Mouse (Mus musculus) kidney, postnatal 4 days (tissue): Measurements from ENCODE around the gene Apba2.

Experiments
- DNase-seq, 2 experiments: peaks; one replicate each; pipeline ENCODE4 v3.0.0; 2021; ENCODE audit warnings: mixed read lengths in 2 of 2

The Apba2 gene

DNA sequence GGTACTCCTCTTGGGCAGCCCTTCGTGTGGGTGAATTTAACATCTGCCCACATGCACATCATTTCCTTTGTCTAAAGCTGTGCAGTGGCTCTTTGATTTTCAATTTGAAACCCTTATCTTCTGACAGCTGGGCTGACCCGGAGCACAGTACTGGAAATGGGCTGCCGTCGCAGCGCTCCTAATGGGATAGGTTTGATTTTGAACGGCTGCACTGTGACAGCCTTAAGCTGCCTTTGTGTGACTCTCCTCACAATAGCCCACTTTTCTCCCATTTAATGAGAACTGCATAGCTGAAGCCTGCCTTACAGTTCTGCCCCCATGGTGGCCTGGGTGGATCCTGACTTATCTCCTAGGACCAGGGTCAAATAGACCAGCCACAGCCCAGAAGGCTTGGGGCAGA is 31.9 kb downstream of the Apba2 start:
- no peak for DNase-seq

DNA sequence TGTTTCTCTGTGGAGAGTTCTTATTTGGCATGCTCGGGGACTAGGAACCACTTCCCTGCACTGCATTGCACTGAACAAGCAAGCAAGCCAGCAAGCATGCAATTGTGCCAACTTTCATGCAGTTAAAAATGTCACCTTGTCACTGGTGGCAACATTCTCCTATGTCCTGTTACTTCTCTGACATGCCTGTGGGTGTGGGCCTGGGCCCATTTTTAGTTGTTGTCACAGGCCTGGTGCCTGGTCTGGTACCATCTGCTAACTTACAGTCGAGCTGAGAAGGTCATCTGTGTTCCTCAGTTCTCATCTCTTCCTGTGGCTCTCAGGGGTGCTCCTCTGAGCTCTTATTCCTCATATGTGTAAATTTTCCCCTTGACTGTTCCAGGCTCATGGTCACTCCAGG is 33.8 kb downstream of the Apba2 start:
- no peak for DNase-seq

DNA sequence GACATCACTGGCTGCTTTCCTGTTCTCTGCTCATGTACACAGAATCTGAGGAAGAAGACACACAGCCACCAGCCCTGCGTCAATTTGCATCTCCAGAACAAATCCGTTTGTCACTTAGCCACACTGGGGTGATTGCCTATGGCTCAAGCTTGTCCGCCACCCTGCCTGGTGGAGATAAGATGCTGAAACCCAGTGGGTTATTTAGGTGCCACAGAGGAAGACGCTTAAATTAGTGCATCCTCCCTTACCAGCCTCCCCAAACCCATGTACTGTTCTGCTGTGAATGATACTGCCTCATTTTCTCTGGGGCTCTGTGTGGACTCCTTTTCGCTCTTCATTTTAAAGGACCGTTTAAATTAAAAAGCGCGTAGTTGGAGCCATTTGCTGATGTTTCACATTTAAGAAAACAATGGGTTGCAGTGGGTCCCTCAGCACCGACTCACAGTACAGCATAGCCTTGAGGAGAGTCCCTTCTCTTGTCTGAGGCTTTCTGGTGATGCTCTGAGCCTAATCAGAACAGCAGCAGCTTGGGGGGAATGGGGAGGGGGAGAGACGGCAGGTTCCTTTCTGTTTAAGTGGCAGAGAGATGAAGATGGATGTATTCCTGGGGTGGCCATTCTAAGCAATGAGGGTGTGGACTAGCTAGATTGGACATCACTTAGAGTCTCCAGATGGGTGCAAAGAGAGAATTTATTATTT is 38.1 kb downstream of the Apba2 start:
- DNase-seq = no peak

DNA sequence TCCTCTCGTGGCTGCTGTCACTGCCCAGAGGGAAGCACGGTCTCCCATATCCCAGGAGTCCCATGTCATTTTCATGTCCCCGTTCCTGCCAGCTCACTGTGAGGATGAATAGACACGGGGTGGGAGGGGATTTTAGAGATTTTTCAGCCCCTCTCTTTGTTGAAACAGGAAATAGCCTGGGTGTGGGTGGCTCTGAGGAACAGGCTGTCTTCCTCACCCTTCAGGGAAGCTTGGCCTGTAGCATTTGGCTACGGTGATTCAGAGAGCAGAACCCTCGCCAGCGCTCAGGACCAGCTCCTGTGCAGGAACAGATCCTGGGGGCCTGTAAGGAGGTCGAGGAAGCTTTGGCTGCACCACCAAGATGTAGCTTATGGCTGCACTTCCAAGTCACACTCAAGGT is 45.3 kb downstream of the Apba2 start:
- no peak for DNase-seq

DNA sequence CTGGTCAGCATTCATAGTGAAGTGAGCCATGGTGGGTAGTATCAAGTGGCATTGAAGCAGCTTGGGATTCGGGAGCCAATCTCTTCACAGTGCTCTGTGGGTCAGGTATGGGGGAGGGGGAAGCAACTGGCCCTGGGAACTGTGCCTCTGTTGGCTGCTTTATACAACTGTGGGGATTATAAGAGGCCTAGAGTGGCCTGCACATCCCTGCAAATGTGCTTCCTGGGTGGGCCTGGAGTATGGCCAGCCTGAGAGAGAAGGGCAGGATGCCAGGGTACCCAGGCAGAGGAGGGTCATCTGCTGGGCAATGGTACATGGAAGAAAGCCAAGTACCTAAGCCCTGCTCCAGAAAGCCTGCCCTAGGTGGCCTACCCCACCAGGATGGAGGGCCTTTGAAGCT is 49.4 kb downstream of the Apba2 start:
- no peak for DNase-seq

DNA sequence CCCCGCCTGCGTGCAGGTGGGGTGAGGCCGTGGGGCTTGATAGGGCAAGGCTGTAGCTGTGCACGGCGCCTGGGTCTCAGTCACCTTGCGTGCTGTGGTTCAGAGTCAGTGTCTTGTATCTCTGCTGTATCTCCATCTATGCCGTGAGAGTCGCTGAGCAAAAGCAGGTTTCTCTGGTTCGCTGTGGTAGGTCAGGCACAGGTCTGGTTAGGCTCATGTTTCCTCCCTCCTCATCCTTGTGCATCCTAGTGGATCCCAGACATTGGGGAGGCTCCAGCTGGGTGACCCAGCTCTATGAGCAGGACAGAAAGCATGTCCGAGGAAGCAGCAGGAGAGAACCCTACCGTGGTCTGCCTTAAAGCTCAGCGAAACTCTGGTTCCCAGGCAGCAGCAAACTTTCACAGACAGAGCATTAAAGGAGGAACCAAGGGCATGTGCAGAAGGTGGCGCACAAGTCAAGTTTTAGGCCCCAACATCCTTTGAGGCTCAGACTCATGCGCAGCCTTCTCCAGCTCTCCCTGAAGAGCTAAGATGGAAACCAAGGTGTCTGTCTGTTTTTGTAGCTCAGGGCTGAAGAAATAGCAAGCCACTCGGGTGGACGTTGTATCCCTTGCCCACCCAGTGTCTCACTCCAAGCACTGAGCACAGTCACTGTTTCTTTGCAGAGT is 51.2 kb downstream of the Apba2 start:
- peak in 1 of 2 experiments; percentile 19 for DNase-seq

DNA sequence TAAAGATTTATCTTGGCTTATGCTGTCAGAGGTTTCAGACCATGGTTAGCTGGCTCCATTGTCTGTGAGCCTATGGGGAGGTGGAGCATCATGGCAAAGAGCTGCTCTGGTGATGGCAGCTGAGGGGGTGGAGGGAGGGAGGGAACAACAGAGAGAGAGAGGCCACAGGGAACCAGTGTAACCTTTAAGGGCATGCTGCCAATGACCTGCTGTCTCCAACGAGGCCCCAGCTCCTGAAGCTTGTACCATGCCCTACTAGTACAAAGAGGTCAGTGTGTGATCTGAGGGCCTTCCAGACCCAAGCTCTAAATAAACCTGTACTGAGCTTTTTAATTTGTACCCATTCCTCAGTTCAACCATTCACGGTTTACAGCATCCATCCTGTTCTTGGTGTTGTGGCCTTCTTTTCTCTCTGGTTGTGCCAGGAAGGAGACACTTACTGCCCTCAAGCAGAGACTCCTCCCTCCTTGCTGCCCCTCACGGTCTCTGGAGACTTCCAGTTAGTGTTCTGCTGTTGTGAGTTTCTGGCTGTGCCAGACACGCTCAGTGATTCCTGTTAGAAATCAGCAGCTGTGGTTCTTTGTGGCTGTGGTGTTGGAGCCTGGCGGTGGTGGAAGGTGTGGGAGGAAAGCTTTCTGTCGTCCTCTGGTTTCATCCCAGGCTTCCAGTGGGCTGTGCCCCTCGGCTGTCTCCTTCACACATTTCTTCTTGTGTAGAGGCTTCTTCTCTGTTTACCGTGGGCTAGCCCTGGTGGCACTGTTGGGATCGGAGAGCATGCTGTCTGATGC is 60.4 kb downstream of the Apba2 start:
- no peak for DNase-seq

DNA sequence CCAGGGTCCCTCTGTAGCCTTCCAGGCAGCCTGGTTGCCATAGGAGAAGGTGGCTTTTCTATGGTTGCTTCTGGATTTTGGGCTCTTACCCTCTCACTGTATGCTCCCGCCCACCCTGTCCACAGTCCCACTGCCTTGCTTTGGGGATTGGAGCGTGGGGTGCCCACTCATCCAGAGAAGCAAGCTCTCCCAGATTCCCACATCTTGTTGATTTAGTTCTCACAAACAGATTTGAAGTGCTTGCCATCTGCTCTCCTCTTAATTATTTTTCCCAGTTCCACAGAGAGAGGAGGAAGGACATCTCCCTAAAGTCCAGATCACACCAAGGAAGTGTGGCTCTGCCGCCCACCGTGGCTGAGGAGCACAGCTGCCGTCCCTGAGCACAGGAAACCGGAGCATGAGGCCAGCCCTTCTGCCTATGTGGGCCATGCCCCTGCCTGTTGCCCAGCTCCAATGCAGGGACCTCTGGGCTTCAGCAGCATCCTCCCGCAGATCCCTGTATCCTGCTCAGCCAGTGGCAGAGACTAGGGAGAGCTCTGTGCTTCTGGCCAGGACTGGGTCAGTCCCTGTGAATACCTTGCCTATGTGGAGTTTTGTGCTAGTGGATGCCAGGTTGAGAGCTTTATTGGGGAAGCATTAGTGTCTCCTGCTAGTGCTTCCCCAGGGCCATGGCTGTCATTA is 63.5 kb downstream of the Apba2 start:
- no peak for DNase-seq

DNA sequence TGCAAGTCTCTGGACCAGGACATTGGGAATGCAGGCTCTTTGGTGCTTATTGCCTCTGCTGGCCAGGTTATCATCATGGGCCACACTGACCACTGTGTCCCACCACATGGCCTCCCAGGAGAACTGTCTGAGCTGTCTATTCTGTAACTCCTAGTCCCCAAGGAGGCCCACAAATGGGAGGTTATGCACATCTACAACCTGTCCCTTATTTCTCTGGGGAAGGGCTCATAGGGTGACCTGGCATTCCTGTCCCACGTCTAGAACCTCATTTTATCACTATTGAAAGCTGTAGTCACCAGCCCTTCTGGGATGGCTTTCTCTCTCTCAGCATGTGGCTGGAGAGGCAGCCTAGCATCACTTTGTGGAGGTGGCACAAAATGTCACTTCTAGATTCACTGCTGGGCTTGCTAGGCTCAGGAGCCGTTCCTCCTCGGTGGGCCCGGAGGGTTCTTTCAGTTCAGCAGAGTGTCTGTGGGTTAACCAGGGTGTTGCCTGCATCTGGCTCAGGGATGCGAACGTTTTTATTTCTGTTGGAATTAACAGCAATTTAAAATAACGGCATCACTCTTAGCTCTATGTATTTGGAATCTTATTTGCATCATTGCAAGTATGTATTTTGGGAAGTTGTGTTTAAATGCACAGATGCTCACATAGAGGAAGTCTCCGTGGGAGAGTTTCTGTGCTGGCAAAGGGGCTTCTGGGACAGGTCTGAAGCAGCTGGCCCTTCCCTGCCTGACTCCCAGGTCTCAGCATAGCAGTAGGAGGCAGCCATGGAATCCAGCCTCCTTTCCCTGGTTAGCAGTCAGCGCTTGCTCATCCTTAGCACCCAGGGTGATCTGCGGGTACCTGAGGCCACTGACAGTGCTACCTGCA is 65.1 kb downstream of the Apba2 start:
- DNase-seq = no peak

DNA sequence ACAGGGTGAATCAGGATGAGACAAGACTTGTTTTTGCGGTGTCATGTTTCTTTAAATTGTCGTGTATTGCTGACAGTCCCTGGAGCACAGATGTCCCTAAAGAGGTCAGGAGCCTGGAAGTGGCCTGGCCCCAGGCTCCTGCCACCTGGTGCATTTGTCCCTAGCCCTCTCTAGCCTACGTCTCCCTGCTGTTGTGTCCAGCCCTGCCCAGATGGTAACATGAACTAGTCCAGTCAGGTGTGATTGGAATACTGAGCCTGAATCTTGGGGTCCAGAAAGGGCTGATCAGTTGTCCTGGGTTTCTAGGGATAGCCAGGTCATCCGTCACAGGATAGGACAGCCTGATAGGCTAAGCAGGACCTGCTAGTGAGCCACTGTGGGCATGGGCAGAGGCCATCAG is 67.2 kb downstream of the Apba2 start:
- DNase-seq = no peak

DNA sequence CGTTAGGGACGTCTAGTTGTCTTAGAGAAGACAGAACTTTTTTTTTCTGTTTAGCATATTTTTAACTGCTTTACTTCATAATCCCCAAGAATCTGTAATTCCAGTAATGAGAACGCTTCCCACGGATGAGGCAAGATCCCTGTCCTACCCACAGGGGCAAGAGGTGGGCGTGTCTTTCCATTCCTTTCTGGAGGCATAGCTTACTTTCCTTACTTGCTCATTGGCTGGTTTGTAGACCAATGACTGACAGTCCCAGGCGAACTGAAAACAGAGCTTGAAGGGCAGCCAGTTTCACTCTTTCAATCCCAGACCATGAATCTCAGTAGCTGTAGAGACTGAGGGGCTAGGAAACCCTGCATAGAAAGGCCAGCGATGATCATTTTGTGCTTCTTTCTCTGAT is 68.2 kb downstream of the Apba2 start:
- no peak for DNase-seq

DNA sequence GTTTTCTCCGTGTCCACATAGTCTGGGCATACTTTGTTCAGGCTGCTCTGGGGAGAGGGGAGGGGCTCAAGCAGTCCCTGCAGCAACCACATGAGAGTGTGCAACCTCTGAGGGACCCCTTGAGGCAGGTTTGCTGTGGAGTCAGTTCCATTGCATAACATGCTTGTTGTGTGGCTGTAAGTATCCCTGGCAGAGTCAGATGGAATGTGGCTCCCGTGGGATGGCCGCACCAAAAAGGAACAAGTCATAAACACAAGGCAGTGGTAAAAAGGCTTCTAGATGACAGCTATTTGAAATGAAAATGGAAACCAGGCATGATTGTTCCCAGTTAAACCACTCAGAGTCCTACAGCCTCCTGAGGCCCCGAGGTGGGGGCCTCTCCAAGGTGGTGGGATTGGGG is 69.4 kb downstream of the Apba2 start:
- DNase-seq = no peak

DNA sequence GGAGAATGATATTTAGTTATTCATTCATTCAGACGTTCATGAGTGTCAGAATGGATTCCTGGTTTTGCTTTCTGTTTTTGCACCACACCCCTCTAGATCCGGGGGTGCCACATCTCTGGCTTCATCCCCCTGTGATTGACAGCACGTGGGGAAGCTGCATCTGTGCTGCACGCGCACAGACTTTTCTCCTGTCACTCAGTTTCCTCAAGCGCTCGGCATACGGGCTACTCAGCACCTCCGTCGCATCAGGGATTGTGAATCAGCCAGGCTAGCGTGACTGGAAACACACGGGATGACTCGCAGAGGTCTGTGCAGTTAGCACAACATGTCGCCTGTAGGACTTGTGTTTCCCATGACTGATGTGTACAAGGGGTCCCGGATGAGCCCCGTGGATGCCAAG is 72.6 kb downstream of the Apba2 start:
- no peak for DNase-seq

DNA sequence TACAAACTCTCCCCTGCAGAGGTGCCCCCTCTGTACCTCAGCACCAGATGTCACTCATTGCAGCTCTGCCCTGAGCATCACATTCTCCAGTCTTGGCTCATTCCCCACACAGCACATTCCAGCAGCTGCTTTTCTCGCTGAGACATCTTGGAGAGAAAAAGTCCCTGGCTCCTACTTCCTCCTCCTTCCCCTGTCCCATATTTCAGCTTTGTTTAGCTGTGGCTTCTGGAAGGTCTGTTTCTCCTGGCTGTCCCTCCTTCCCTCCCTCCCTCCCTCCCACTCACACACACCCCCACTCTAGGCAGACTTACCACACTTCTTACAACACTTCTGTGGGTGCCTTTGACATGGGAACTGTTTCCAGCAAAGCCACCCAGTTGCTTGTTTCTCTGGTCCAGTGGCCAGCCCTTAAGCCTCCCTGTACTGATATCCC is 75.0 kb downstream of the Apba2 start:
- no peak for DNase-seq

DNA sequence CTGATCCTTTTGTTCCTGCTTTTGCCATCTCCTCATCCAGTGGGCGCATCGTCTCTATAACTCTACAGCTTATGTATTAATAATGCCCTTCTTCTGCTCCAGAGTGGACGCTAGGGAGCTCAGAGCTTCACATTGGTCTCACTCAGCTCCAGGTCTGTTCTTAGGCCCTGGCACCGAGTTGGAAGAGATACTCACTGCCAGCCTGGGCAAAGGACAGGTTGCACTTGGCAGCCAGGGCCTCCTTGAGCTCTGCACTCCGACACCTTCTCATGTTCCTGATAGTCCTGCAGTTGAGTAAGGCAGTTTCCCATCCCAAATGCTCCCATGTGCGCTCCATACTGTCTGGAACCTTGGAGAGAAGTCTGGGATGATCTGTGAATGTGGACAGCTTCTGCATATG is 76.7 kb downstream of the Apba2 start:
- DNase-seq = no peak

DNA sequence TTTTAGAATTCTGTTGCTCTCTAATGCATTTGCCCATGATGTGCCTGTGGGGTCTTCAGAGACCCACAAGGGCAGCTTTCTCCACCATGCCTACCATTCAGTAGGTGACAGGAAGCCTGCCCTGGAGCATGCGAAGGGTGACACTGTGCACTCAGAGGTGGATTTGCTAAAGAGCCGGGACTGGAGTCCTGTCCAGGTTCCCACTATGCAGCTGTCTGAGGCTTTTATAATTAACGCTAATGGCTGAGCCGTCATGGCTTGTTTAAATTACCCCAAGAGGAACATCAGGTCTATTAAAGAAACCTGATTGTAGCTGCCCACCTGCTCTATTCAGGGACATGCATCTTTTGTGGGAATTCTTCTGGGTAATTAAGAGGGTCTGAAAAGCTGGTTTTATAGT is 78.4 kb downstream of the Apba2 start:
- DNase-seq = no peak

DNA sequence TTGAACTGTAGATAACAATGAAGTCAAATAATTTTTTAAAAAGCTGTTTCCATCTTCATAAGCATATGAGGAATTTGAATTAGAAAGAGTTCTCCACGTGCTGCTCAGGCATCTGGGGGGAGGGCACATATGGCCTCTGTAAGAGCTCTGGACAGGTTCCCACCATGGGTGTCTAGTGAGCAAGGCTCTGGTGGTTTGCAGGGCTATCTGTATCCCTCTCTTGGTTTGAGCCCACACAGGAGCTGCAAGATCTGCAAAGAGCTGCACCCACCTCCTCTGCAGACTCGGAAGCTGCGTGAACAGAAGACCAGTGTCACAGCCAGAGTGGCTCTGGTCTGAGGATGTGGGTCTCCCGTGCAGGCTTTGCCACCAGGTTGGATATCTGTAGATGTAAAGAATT is 78.8 kb downstream of the Apba2 start:
- DNase-seq = no peak

DNA sequence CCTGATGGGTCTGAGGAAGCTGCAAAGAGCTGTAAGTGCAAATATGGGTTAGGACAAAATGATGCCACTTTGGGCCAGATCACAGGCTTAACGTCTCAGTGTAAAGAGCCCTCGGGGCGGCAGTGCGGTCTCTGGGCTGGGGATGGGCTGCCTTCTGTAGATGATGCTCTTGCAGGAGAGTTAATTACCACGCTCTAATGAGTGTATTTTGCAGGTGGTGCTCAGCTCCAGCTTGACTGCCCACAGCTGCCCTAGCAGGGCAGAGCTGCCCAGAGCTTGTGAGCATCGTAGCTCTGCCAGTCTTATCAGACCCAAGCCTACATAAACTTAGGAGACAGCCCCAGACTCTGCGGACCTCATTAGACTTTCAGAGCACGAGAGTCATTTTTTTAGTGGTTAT is 80.9 kb downstream of the Apba2 start:
- no peak for DNase-seq

DNA sequence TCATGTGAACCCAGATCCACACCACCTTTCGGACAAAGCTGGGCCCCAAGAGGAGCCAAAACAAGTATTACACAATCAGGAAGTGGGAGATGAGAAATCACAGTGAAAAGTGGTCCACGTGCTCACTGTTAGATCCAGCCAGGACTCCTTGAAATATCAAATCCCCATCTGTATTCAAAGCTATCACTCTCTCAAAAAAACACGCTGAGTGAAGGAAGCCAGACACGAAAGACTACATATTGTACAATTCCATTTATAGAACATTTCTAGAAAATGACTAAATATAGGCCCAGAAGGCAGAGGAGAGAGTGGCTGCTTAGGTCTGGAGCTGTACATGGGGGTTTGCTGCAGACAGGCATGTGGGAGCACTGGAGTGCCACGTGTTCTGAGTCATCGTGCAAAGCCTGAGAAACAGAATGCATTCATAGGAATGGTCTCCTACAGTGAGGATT is 82.2 kb downstream of the Apba2 start:
- no peak for DNase-seq

DNA sequence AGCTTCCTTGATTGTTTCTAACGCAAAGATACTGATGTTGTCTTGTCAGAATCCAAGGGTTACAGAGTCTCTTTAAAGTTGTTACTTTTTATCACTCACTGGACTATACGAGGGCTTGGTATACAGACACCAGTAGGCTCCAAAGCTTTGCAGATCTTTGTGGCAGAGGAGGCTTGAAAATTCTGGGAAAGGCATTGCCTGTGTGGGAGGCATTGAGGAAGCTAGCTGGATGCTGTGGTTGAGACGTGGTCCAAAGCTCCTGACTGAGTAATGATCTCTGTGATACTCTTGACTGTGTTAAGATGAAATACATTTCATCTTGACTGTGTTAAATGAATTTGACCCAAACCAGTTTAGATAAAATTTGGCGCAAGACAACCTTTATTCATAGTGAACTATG is 84.6 kb downstream of the Apba2 start:
- no peak for DNase-seq

DNA sequence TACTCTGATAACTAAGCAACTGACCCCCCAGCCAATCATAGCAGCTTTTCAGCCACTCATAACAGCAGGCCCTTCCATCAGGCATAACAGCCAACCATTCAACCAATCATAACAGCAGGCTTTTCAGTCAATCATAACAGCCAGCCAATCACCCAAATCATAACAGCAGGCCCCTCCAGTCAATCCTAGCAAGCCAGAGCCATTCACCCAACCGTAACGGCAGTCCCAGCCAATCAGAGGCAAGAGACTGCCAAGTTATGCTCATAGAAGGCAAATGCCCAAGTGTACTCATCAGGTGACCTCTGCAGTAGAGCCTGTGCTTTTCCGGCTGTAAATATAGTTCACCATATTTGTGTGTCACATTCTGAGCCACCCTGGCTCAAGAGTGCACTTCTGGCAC is 85.1 kb downstream of the Apba2 start:
- DNase-seq = no peak

DNA sequence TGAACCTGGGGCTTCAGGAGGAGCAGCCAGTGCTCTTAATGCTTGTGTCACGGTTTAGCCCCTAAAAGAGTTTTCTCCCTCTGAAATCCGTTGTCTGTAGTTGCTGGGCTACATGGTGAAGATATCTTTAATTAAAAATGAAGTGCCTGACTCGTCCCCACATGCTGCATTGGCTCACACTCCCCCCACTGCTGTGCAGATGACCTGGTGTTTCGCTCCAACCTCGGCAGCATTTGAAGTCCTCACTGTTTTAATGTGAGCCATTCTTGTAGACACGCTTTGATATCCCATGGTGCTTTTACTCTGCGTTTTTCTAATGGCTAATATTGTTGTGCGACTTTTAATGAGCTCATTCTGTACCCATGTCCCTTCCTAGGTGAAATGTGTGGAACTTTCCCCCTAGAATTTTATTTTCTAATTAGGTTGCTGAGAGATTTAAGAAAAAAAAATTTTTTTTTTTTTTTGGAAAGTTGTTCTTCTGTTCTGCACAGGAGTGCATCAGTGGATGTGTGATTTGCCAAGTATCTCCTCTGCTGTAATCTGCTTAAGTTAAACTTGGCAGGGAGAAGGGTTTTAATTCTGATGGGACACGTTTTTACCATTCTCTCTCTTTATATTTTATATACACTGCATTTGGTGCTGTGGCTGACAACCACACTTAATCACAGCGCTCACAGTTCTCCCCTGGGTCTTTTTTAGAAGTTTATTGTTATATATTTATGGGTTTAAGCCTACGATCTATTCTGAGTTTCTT is 87.3 kb downstream of the Apba2 start:
- no peak for DNase-seq
